Mouse (Mus musculus): ENCODE data around the gene Mtfp1. TPM values are rescaled to one million over a fixed set of nuclear protein-coding genes. Genes with fewer than 3 reads are reported as not detected.
"Not testable (repeated sequence)": the region's sequence is repeated elsewhere in the genome, so short reads cannot be mapped to it uniquely, and the experiment has no call there.

Gene Mtfp1
- polyA plus RNA-seq, 1 experiment from 2014 or later = 5.4 TPM

DNA sequence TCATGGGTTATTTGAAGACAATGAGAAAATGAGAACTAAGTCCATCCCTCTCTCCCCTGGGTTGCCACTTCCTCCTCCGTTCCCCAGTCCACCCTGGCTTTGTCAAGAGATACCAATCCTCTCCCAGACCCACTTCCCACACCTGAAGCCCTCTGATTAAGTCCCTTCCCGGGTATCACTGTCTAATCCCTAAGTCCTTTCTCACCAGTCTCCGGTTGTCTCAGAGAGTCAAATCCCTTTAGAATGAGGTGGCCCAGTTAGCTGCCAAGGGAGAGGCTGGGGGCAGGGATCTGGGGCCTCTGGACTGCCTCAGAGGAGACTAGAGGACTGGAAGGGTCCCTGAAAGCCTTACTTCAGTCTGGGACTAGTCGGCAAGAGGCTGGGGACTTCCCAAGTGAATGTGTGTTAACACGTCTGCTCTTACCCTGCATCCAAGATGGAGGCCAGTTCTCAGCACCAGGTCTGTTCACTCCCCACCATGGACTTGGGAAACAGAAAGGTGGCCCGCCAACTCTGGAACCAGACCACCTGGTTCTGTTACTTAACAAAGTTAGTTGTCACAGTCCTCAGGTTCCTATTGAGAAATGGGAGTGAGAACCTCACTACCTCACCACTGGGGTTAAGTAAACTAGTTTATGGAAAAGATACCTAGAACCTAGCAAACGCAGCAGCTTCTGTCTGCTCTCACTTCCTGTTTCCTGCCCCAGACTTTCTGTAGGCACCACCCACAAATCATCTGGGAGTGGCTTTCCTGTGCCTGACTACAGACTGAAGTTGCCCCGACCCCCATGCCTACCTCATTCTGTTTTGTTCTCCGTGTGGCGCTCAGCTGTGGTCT lies 27.7 kb upstream of the Mtfp1 start, which contains the start of gene Sec14l2:
Gene Sec14l2 (minus strand): TSS at position 674 of the 838 bp plus-strand sequence.
- Histone ChIP-seq H3K9ac (no peak within 1 kb of the TSS; the same call in 1 of the 2 replicates), H3K9me3 (replicated peaks) (peaks cover 5% of the 10 kb centered on the region; the same call in 1 of the 2 replicates), H3K4me2 (replicated peaks) (no peak within 1 kb of the TSS), H3K36me3 (no peaks in the 10 kb centered on the region), H3K27me3 (peaks cover 18% of the 10 kb centered on the region), H3K4me3 (no peak within 1 kb of the TSS), H3K4me1 (peaks cover 7% of the 10 kb centered on the region; the same call in 1 of the 2 replicates), H3K27ac (no peak within 1 kb of the TSS)
- no peak for ATAC-seq (ENCODE audit: low FRiP score)
- 73% methylated on average over 10 of the region's 10 CpGs for WGBS

DNA sequence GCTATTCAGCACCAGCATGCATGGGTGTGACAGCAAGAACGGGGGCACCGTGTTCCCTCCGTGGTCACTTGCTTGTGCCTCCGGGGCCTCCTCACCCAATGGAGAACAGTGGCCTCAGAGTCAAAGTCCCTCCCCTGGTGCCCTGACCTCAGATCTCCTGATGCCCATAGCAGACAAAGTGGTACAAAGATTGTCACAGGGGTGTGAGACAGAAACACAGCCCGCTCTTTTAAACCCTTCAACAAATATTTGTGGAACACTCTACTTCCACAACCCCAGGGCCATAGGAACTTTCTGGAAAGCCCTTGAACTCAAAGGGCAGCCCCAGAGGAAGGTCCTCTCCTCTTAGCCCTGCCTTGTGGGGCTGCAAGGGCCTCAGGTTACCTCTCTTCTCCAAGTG lies 27.0 kb upstream of the Mtfp1 start:
- ATAC-seq (ENCODE audit: low FRiP score) = no peak

DNA sequence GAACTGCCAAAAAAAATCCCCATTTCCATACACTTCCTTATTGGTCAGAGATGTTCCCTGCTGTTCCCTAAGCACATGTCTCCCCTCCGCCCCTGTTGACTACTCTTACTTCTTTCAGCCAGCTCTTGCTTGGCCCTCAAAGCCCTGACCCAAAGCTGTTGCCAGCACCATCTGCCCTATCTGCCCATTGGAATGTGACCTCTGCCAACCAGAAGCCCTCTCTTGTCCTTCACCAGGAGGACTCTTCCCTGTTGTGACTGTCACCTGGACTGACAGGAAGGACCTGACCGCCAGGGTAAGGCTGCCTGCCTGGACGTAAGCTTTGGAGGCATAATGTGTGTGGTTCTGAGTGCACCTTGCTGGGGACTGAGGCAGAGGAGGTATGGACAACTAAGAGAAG lies 26.4 kb upstream of the Mtfp1 start:
- no peaks in the 10 kb centered on the region for H3K36me3 ChIP-seq
- no peak for ATAC-seq (ENCODE audit: low FRiP score)
- peaks cover 30% of the 10 kb centered on the region for H3K27me3 ChIP-seq
- no peak overlapping the region for H3K27ac ChIP-seq
- no peak overlapping the region for H3K4me2 ChIP-seq (replicated peaks)
- no peak overlapping the region for H3K9ac ChIP-seq
- 76% methylated on average over 3 of the region's 3 CpGs for WGBS
- H3K4me1 ChIP-seq = peaks cover 15% of the 10 kb centered on the region; the same call in 1 of the 2 replicates
- peaks cover under 1% of the 10 kb centered on the region; the same call in 1 of the 2 replicates for H3K9me3 ChIP-seq (replicated peaks)
- no peak overlapping the region for H3K4me3 ChIP-seq

More for the DNA sequence above, 27.0 kb upstream of the Mtfp1 start:
- Histone ChIP-seq H3K4me1 (peaks cover 15% of the 10 kb centered on the region; the same call in 1 of the 2 replicates), H3K27me3 (peaks cover 25% of the 10 kb centered on the region), H3K9me3 (replicated peaks) (peaks cover 5% of the 10 kb centered on the region; the same call in 1 of the 2 replicates), H3K9ac (no peak overlapping the region), H3K36me3 (no peaks in the 10 kb centered on the region), H3K4me3 (no peak overlapping the region), H3K27ac (no peak overlapping the region), H3K4me2 (replicated peaks) (no peak overlapping the region)
- 80% methylated on average over 5 of the region's 5 CpGs for WGBS

DNA sequence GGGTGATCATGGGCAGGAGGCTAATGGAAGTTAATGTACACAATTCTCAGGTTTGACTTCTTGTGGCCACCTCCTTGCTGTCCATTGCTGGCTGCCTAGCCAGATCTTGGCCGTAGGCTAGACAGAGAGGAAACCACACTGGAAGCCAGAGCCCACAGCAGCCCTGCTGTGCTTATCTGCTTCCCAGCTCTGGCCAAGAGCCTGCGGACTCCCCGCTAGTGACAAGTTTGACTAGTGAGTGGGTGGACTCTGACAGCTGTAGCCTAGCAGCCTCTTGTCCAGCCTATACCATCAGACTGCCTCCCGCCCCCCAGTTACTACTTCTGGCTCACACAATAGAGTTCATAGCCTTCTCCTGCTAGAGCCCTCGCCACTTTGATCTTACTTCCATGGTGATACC lies 24.4 kb upstream of the Mtfp1 start:
- no peak overlapping the region for H3K4me3 ChIP-seq
- H3K27me3 ChIP-seq = peaks cover 30% of the 10 kb centered on the region
- 73% methylated on average over 5 of the region's 5 CpGs for WGBS
- no peak overlapping the region for H3K4me2 ChIP-seq (replicated peaks)
- no peak overlapping the region for H3K27ac ChIP-seq
- no peak overlapping the region for H3K9ac ChIP-seq
- peaks cover 15% of the 10 kb centered on the region; the same call in 1 of the 2 replicates for H3K4me1 ChIP-seq
- no peaks in the 10 kb centered on the region for H3K9me3 ChIP-seq (replicated peaks)
- ATAC-seq (ENCODE audit: low FRiP score) = no peak
- no peaks in the 10 kb centered on the region for H3K36me3 ChIP-seq

DNA sequence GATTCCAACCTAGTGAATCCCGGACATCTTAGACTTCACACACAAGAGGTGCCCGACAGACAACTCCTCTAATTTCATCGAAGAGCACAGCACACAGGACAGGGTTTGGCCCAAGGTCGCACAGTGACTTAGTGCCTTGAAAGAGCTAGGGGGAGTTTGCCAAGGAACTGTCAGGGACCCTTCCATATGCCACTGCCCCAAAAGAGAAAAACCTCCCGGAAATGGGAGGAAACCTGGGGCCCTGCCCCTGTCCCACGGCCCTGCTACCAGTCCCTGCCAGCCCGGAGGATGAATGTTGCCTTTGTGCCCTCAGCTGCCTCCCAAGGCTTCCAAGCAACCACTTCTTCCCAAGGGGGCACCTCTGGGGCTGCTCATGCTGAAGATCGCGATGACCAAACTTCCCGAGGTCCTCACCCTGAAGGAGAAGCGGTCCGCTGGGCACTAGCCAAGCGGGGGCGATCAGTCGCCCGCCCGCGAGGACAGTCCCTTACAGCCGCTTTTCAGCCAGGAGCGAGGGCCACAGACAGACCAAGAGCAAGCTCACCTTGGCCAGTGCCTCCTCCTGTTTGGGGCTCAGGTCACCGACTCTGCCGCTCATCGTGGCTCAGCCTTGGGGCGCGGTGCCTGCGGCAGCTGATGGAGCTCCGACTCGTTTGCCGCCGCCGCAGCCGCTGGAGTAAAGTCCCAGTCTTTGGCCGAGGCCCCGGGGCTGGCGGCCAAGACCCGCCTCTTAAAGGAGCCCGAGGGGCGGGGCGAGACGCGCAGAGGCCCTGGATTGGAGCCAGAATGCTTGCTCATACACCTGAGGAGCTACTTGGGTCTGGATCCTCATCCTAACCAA lies 23.1 kb upstream of the Mtfp1 start:
- no peak overlapping the region for H3K27ac ChIP-seq
- H3K4me2 ChIP-seq (replicated peaks) = peak overlapping the region; percentile 96
- H3K27me3 ChIP-seq = peaks cover 30% of the 10 kb centered on the region
- peak overlapping the region; percentile 81 for H3K9ac ChIP-seq
- H3K4me1 ChIP-seq = peaks cover 15% of the 10 kb centered on the region; the same call in 1 of the 2 replicates
- H3K36me3 ChIP-seq = no peaks in the 10 kb centered on the region
- H3K9me3 ChIP-seq (replicated peaks) = no peaks in the 10 kb centered on the region
- peak overlapping the region; percentile 60 for H3K4me3 ChIP-seq
- 1% methylated on average over 41 of the region's 41 CpGs for WGBS
- peak; percentile 59 for ATAC-seq (ENCODE audit: low FRiP score)

DNA sequence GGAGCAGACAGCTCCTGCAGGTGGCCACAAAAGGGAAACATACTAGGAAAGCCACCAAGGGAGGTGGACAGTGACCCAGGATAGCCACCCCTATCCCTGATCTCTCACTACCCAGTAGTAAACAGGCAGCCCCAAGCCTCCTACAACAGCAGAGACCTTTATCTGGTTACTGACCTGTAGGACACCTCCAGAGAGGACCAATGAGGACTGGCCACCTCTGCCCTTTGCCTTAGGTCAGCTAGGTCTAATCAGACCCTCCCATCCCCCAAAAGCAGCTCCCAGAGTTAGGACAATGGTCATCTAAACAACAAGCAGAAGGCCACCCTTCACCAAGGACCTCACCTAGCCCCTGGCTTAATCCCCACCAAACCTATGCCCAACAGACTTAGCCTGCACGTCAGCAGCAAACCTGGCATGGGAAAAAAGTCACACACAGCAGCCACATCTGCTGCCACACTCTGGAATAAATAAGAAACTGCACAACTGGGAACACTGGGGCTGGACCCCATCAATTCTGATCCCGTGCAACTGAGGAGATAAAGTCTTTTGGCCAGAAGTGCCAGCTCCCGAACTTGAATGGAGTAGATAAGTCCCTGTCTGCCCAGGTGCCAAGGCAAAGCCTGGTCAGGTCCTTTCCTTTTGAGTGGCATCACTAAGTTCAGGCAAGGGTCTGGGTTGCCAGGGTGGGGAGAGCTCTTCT lies 22.3 kb upstream of the Mtfp1 start:
- ATAC-seq (ENCODE audit: low FRiP score) = no peak
- peak overlapping the region; percentile 96 for H3K4me2 ChIP-seq (replicated peaks)
- WGBS = 32% methylated on average over 3 of the region's 3 CpGs
- H3K4me3 ChIP-seq = peak overlapping the region; percentile 60
- peaks cover 15% of the 10 kb centered on the region; the same call in 1 of the 2 replicates for H3K4me1 ChIP-seq
- no peak overlapping the region for H3K27ac ChIP-seq
- peaks cover 30% of the 10 kb centered on the region for H3K27me3 ChIP-seq
- peak overlapping the region; percentile 81 for H3K9ac ChIP-seq
- no peaks in the 10 kb centered on the region for H3K9me3 ChIP-seq (replicated peaks)
- H3K36me3 ChIP-seq = no peaks in the 10 kb centered on the region

DNA sequence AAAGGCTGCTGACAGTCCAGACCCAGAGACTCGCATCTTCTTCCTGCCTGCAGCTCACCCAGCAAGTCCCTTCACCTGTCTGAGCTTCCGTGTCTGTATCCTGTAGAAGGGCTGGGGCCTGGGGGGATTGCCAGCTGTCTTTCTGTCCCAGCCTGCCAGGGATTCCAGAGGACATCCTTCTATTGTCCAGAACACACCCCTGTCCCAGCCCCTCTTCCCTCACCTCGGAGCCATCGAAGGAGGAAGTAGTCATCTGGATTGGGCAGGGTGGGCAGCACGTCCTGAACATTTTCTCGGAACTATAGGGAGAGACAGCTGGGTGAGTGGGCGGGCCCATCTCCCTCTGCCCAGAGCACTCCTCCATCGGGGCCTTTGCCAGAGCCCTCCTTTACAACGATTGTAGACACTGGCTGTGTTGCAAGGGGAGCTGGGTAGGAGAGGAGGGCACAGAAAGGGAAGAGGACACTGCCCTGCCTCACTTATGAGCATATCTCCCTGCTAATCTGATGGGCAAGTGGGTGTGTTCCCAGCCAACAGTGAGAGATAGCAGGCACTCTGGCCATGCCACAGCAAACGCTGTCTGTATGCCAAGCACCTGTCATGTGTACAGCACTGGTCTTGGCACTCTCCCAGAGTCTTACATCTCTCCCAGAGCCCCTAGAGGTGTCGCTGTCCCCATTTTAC lies 21.4 kb upstream of the Mtfp1 start:
- H3K9me3 ChIP-seq (replicated peaks) = no peaks in the 10 kb centered on the region
- H3K36me3 ChIP-seq = no peaks in the 10 kb centered on the region
- 0 out of 2 replicates have a peak overlapping the region, but pooled peaks have one; percentile 8 for H3K9ac ChIP-seq
- ATAC-seq (ENCODE audit: low FRiP score) = no peak
- H3K27ac ChIP-seq = no peak overlapping the region
- no peak overlapping the region for H3K4me3 ChIP-seq
- H3K4me1 ChIP-seq = peaks cover 15% of the 10 kb centered on the region; the same call in 1 of the 2 replicates
- H3K27me3 ChIP-seq = peaks cover 30% of the 10 kb centered on the region
- no peak overlapping the region for H3K4me2 ChIP-seq (replicated peaks)
- WGBS = 60% methylated on average over 11 of the region's 11 CpGs

DNA sequence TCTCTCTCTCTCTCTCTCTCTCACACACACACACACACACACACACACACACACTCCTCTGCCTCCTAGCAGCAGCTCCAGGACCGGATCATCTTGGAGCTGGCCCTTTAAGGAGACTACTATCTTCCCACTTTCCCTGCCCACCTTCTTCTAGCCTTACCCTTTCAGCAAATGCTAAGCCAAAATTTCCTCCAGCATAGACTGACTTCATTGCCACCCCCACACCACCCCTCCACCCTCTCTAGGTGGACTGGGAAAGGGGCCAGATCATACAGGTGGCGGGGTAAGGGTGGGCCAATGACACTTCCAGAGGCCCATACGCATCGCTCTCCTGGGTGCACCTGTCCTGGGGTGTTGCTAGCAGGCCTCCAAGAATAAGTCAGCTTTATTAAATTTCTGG lies 20.2 kb upstream of the Mtfp1 start:
- H3K4me2 ChIP-seq (replicated peaks) = no peak overlapping the region
- peaks cover 29% of the 10 kb centered on the region for H3K27me3 ChIP-seq
- H3K36me3 ChIP-seq = 0 out of 2 replicates have a peak, but pooled peaks cover 2% of the 10 kb centered on the region
- no peak overlapping the region for H3K9ac ChIP-seq
- H3K4me3 ChIP-seq = no peak overlapping the region
- no peak overlapping the region for H3K27ac ChIP-seq
- ATAC-seq (ENCODE audit: low FRiP score) = no peak
- 89% methylated on average over 4 of the region's 4 CpGs for WGBS
- H3K4me1 ChIP-seq = peaks cover 15% of the 10 kb centered on the region; the same call in 1 of the 2 replicates
- H3K9me3 ChIP-seq (replicated peaks) = no peaks in the 10 kb centered on the region

DNA sequence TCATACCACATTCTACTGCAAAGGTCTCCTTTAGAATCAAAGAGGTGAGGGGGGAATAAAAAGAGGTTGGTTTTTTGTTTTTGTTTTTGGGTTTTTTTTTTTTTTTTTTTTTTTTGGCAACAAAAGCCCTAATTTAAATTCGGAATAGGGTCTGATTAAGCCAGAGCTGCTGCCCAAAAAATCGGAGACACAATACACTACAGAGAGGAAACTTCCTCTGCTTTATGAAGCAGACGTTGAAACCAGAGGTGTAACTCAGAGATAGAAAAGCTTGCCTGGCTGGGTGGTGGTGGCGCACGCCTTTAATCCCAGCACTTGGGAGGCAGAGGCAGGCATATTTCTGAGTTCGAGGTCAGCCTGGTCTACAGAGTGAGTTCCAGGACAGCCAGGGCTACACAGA lies 19.3 kb upstream of the Mtfp1 start:
- H3K9me3 ChIP-seq (replicated peaks); H3K27ac ChIP-seq; H3K36me3 ChIP-seq; ATAC-seq (ENCODE audit: low FRiP score); H3K9ac ChIP-seq; H3K4me2 ChIP-seq (replicated peaks); H3K4me3 ChIP-seq: not testable (repeated sequence)
- peaks cover 15% of the 10 kb centered on the region; the same call in 1 of the 2 replicates for H3K4me1 ChIP-seq
- 81% methylated on average over 6 of the region's 6 CpGs for WGBS
- H3K27me3 ChIP-seq = peaks cover 21% of the 10 kb centered on the region

DNA sequence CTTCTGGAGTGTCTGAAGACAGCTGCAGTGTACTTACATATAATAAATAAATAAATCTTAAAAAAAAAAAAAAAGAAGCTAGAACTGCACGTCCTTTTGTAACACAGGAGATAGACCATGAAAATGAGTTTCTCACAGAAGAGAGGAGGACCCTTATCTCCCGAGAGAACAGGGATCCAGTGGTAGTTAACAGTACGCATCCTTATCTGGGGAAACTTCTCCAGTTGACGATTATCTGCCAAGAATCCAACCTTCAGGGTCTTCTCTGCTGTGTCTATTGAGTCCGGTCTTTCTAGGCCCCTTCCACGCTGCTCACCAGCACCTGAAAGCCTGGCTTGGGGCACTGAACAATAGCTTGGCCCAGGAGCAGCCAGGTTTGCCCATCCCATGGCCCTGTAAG lies 18.7 kb upstream of the Mtfp1 start:
- 88% methylated on average over 6 of the region's 6 CpGs for WGBS
- H3K27me3 ChIP-seq = peaks cover 17% of the 10 kb centered on the region

DNA sequence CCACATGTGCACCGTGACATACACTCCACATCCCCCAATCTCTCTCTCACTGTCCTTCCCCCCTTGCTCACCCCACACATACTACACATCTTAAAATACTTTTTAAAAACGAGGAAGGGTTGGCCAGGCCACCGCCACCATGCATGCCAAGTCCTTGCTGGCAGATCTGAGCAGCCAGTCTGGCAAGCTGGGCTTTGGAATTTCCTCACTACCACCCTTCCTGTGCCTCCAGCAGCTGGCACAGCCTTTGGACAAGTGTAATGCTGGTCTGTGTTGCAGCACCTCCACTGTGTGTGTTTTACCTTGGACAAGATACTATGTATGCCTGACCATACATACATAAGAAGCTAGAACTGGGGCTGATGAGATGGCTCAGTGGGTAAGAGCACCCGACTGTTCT lies 18.3 kb upstream of the Mtfp1 start:
- ATAC-seq (ENCODE audit: low FRiP score) = no peak
- 89% methylated on average over 4 of the region's 4 CpGs for WGBS
- H3K4me3 ChIP-seq = no peak overlapping the region

More for the DNA sequence above, 18.7 kb upstream of the Mtfp1 start:
- Histone ChIP-seq H3K4me2 (replicated peaks) (no peak overlapping the region), H3K27ac (no peak overlapping the region), H3K4me3 (no peak overlapping the region), H3K9ac (no peak overlapping the region), H3K4me1 (peaks cover 15% of the 10 kb centered on the region; the same call in 1 of the 2 replicates), H3K9me3 (replicated peaks) (no peaks in the 10 kb centered on the region), H3K36me3 (0 out of 2 replicates have a peak, but pooled peaks cover 6% of the 10 kb centered on the region)
- no peak for ATAC-seq (ENCODE audit: low FRiP score)

More for the DNA sequence above, 18.3 kb upstream of the Mtfp1 start:
- peaks cover 12% of the 10 kb centered on the region; the same call in 1 of the 2 replicates for H3K4me1 ChIP-seq
- no peak overlapping the region for H3K9ac ChIP-seq
- no peaks in the 10 kb centered on the region for H3K9me3 ChIP-seq (replicated peaks)
- H3K27ac ChIP-seq = no peak overlapping the region
- H3K4me2 ChIP-seq (replicated peaks) = no peak overlapping the region
- peaks cover 12% of the 10 kb centered on the region for H3K27me3 ChIP-seq
- H3K36me3 ChIP-seq = peaks cover 9% of the 10 kb centered on the region; the same call in 1 of the 2 replicates
